Mouse (Mus musculus) gastrocnemius, postnatal 4 days (tissue): Measurements from ENCODE around the gene Arid1b. TPM values are rescaled to one million over a fixed set of nuclear protein-coding genes. Genes with fewer than 3 reads are reported as not detected.

Source experiments
- DNase-seq, 2 experiments: peaks; one replicate each; pipeline ENCODE4 v3.0.0; 2021 to 2022; ENCODE audit warnings: low spot score in 2 of 2, mixed read lengths in 2 of 2
- total RNA-seq, 2 experiments: library from RNA; stranded (reverse); gene quantifications; 2 replicates each; pipeline ENCODE4 v1.2.3; 2021

The Arid1b gene
- total RNA-seq, 2 experiments from 2014 or later = 52.9 to 53.0 TPM

- no peak for DNase-seq
Observed at GRCm38 (mm10) chr17:5053201-5053600, 59.1 kb downstream of the Arid1b start.

- no peak for DNase-seq
Observed at GRCm38 (mm10) chr17:5055412-5055811, 61.3 kb downstream of the Arid1b start.

DNA sequence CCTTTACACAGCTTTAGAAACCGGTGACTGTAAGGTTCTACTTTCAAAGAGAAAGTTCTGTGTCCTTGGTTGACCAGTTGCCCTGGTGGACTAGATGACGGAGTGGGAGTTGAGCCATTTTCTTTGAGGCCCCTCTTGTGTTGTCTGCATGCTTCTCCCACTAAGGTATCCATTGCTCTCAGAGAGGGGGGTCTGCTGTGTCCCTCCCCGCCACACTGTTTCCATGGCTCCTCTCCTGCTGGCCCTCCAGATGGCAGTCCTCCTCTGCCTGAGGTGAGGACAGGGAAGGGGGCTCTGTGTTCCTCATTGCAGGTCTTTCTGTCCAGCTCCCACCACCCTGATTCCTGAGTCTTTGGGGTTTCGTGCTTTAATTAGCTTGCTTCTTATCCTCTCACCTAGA lies 62.5 kb downstream of the Arid1b start:
- DNase-seq = no peak

DNA sequence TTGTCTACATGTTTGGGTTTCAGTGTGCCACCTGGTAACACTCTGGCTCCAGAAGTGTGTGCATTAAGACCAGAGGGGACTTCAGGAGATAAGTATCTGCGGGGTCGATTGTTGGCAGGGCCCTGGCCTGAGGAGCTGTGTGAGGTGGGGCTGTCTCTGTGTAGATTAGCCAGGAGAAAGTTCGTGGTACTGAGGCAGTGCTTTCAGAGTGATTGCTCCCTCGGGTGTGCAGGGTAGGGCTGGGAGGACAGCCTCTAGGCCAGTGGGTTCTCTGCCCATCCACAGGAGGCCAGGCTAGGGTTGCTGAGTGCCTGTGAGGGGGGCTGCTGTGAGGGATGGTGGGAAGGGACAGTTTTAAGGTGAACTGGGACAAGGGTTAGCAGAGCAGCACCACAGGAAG lies 63.2 kb downstream of the Arid1b start:
- no peak for DNase-seq

DNA sequence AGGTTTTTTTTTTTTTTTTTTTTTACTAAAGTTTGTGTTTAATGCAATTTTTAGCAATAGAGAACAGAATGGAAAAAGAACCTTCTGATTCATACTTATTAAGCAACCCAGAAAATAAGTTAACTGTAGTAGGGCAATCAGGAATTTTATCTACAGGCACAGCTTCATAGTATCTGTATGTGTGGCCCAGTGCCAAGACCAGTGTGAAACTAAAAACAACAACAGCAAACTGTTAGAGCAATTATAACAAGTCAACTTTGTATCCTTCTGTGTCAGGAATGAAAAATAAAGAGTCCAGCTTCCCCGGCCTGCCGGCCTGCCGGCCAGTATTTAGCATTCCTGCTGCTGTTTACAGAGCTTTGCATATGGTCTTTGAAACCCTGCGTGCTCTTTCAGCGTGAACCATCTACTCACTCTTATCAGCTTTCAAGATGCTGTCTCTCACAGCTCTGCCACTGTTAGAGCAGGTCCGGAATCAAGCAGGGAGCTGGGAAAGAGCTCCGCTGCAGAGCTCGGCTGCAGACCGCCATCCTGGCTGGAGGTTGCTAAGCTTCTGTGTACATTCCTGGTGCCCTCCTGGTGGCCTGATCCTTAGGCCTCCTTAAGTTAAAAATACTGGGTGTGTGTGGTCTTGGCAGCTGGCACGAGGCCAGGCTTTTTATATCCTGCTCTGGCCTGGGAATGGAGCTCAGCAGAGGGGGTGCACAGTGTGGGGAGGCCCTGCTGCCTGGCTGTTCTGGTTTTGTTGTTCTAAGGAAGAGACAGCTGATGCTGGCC lies 64.0 kb downstream of the Arid1b start:
- peak in 1 of 2 experiments; percentile 35 for DNase-seq

DNA sequence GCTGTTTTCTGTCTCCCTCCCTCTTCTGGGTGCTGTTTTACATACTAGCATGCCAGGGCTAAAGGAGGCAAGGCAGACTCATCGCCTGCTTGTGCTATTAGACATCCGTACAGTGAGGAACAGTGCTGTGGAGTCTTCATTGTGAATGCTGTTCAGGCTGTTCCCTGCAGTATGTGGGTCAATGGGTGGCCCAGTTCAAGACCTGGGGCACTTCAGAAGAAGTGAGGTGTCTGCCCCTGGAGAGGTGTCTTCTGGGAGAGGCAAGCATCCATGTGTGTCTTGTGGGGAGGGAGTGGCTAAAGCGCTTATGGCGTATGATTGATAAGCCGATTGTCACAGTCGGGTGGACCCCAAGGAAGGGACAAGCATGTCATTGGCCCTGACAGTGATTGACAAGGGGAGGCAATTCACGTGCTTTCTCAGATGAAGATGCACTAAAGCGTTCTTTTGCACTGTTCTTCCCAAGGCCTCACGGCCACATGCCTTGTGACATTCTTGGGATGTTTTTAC lies 65.0 kb downstream of the Arid1b start:
- no peak for DNase-seq

GRCm38 (mm10) chr17:5060515-5061084 lies 66.5 kb downstream of the Arid1b start:
- no peak for DNase-seq

DNA sequence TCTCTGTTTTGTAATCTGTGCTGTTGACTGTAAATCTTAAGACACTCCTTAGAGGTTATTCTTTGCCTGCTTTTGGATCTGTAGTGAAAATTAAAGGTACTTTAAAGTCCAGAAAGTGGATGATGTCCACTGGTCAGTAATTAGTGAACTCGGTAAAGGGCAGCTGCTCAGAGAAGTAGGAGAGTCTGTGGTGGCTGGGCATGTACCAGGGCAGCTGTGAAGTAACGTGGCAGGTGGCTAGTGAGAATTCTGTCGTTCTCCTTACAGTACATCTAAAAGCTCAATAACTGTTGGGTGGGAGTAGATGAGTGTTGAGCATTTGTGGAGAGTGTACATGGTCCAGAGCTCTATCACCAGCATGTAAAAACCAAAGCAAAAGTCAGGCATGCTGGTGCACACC lies 67.1 kb downstream of the Arid1b start:
- DNase-seq = no peak

DNA sequence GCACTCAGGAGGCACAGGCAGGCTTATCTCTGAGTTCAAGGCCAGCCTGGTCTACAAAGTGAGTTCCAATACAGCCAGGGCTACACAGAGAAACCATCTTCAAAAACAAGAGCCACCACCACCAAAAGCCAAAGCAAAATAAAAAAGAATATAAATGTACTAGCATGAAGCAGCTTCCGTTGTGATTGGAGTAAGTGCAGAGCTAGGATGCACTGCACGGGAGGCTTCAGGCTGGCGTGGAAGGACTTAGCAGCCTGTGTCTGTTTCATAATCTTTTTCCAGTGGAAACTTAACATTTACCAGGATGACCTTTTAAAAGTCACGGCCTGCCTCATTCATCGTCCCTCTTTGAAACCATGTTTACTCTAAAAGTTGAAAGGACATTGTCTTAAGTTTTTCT lies 67.5 kb downstream of the Arid1b start:
- DNase-seq = no peak

DNA sequence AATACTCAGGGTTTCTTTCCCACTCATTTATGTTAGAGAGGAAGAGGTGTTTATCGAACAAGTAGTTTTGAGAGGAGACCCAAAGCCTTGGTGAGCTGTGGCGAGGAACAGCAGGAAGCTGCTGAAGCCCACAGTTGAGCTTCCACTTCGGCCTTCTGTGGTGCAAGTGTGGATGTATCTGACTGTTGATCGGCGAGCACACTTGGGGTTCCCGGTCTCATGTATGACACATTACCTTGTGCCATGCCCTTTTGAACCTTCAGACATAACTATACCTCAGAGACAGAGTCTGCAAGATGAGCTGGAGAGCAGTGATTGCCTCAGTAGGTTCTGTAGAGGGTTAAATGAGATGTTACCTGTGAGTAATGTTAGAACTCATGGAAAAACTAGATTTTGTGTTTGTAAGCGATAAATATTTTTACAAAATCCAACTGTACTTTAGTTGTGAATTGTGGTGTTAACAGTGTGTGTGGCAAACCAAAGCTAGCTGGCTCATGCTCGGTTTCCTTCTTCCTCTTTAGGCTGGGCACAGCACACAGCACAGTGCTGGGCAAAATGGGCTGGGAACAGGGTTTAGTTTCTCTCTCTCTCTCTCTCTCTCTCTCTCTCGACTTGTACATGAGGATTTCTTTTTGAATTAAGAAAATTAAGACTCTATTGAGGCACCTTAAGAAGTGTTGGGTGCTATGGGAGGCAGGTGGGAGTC lies 69.5 kb downstream of the Arid1b start:
- DNase-seq = no peak

GRCm38 (mm10) chr17:5064777-5065176 lies 70.6 kb downstream of the Arid1b start:
- DNase-seq = no peak

DNA sequence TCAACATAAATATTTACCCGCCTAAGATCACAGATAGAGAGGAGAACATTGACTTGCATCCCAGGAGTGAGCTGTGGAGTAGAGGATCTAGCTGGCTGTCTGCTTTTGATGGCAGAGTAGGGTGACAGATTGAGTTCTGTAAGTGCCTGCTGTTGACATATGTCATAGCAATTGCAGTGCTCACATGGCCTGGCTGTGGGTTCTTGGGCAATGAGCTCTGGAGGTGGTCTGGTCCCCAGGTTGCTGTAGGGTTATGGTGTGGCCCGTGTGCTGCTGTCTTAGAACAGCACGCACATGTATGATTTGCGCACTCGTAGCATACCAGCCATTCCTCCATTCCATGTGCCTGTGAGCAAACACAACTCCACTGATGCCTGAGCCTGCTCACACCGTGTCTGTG lies 71.1 kb downstream of the Arid1b start:
- no peak for DNase-seq

DNA sequence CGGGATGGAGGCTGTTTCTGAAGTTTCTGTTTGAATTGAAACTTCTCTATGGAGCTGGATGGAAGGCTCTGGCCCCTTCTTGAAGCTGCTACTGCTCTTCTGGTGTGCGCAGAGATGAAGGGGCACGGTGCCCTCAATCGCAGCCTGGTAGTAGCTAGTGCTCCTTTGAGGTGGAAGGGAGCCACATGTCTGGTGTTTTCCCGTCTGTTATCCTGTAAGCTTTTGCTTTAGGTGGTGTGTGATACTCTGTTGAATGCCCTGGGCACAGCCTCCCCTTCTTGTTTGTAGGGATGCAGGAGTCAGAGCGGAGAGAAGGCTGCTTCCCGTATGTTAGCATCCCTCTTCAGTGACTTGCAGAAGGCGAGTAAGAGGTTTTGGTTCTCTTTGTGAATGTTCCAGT lies 72.7 kb downstream of the Arid1b start:
- DNase-seq = no peak

GRCm38 (mm10) chr17:5067264-5067663 lies 73.1 kb downstream of the Arid1b start:
- DNase-seq = no peak

GRCm38 (mm10) chr17:5070399-5070798 lies 76.3 kb downstream of the Arid1b start:
- DNase-seq = no peak

- no peak for DNase-seq
Observed at GRCm38 (mm10) chr17:5072539-5072938, 78.4 kb downstream of the Arid1b start.

- no peak for DNase-seq
Observed at GRCm38 (mm10) chr17:5074752-5075506, 80.8 kb downstream of the Arid1b start.

DNA sequence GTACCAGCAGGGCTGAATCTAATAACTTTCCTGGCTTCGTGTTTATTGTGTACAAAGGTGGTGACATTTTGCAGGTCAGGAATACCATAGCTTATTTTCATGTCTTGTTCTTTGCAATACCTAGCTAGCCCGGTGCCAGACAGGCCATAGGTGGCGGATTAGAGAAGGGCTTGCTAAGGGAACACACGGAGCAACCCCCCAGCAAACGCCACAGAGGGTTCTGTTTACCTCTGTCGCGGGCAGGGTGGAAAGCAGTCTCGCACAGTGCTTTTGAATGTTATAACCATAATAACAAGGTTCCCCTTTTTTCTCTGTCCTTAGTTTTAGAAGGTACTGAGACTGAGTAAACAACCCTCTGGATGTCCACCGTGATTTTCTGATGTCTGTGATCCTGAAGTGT lies 83.9 kb downstream of the Arid1b start:
- no peak for DNase-seq

- no peak for DNase-seq
Observed at GRCm38 (mm10) chr17:5078576-5078975, 84.4 kb downstream of the Arid1b start.

GRCm38 (mm10) chr17:5080884-5081419 lies 86.8 kb downstream of the Arid1b start:
- DNase-seq = no peak

DNA sequence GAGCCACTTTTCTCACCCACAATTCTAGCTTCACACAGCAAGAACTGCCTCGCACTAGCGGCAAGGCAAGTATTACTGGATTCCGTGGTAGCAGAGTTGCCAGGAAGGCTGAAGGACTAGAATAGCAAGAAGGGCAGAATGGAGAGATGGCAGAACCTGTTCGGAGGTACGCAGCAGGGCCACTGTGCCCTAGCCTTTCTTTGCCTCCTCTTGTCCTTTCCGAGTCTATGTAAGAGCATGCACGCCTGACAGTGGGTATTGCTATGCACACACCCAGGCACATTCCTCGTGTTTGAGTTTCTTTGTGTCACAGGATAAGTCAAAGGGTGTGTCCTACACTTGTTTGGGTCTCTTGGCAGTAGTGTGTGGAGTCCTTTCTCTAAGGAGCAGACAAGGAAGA lies 88.1 kb downstream of the Arid1b start:
- DNase-seq = no peak
